Mouse (Mus musculus) ES-Bruce4 (cell line): Measurements from ENCODE around the gene Acss2.
A peak's percentile ranks its signal among the peaks of the same experiment; 100 is the strongest.

ENCODE experiments used
- CTCF ChIP-seq: IDR thresholded peaks from one replicate; pipeline ENCODE4 v1.8.1; 2011; ENCODE audit warnings: low read depth, low read length
- POLR2A ChIP-seq: IDR thresholded peaks from one replicate; pipeline ENCODE4 v1.8.1; 2011; ENCODE audit warnings: low read length; ENCODE audit not compliant: insufficient read depth

- TF ChIP-seq POLR2A (peak; percentile 44), CTCF (no peak)
These were observed 75.1 kb downstream of the Acss2 start for GRCm38 (mm10) chr2:155592854-155593283.
